Mouse (Mus musculus): Measurements from ENCODE around the gene Cfap157. TPM values are rescaled to one million over a fixed set of nuclear protein-coding genes. Genes with fewer than 3 reads are reported as not detected.

Cfap157 gene
- polyA plus RNA-seq, 1 experiment = 0.29 TPM

GRCm38 (mm10) chr2:32750199-32750598 is 34.0 kb downstream of the Cfap157 start:
- no peak for DNase-seq (ENCODE audit: low spot score)

- DNase-seq (ENCODE audit: low spot score) = no peak
Measured at GRCm38 (mm10) chr2:32749082-32749481, 35.1 kb downstream of the Cfap157 start.

- DNase-seq (ENCODE audit: low spot score) = no peak
Measured at GRCm38 (mm10) chr2:32744272-32744982, 39.8 kb downstream of the Cfap157 start.

- DNase-seq (ENCODE audit: low spot score) = no peak
Measured at GRCm38 (mm10) chr2:32742173-32742531, 42.1 kb downstream of the Cfap157 start.

GRCm38 (mm10) chr2:32741273-32742172 is 42.7 kb downstream of the Cfap157 start:
- no peak for DNase-seq (ENCODE audit: low spot score)

GRCm38 (mm10) chr2:32740916-32741272 is 43.3 kb downstream of the Cfap157 start, which contains the start of gene 6330409D20Rik:
Gene 6330409D20Rik (minus strand): TSS chr2:32741016.
- DNase-seq (ENCODE audit: low spot score) = no peak

- DNase-seq (ENCODE audit: low spot score) = no peak
Measured at GRCm38 (mm10) chr2:32739311-32739710, 44.9 kb downstream of the Cfap157 start.

- DNase-seq (ENCODE audit: low spot score) = no peak
Measured at GRCm38 (mm10) chr2:32737008-32737407, 47.2 kb downstream of the Cfap157 start.

- DNase-seq (ENCODE audit: low spot score) = no peak
Measured at GRCm38 (mm10) chr2:32736306-32736829, 47.9 kb downstream of the Cfap157 start.

GRCm38 (mm10) chr2:32734933-32735332 is 49.3 kb downstream of the Cfap157 start:
- no peak for DNase-seq (ENCODE audit: low spot score)

- DNase-seq (ENCODE audit: low spot score) = no peak
Measured at GRCm38 (mm10) chr2:32734480-32734879, 49.7 kb downstream of the Cfap157 start.

GRCm38 (mm10) chr2:32732695-32733094 is 51.5 kb downstream of the Cfap157 start:
- no peak for DNase-seq (ENCODE audit: low spot score)

GRCm38 (mm10) chr2:32731911-32732310 is 52.3 kb downstream of the Cfap157 start:
- no peak for DNase-seq (ENCODE audit: low spot score)

- no peak for DNase-seq (ENCODE audit: low spot score)
Measured at GRCm38 (mm10) chr2:32730854-32731253, 53.4 kb downstream of the Cfap157 start.

- no peak for DNase-seq (ENCODE audit: low spot score)
Measured at GRCm38 (mm10) chr2:32729547-32729946, 54.7 kb downstream of the Cfap157 start.

- DNase-seq (ENCODE audit: low spot score) = no peak
Measured at GRCm38 (mm10) chr2:32728463-32728862, 55.8 kb downstream of the Cfap157 start.

GRCm38 (mm10) chr2:32727435-32727834 is 56.8 kb downstream of the Cfap157 start:
- peak; percentile 56 for DNase-seq (ENCODE audit: low spot score)

Other genes starting within 250 kb of the Cfap157 start
- 17.1 and 25.9 TPM in 2 replicates for gene Fam102a, start 249.1 kb downstream of the Cfap157 start, polyA plus RNA-seq (2012; rRNA removed)
- gene Dpm2, start 213.6 kb downstream of the Cfap157 start, polyA plus RNA-seq (2012; rRNA removed) = 88.5 and 117 TPM in 2 replicates
- 0.08 TPM in 1 of 2 replicates, not detected in the other for gene Pip5kl1, start 209.6 kb downstream of the Cfap157 start, polyA plus RNA-seq (2012; rRNA removed)
- gene 9430097D07Rik, start 208.7 kb downstream of the Cfap157 start, polyA plus RNA-seq (2012; rRNA removed) = 0.07 TPM in 1 of 2 replicates, not detected in the other
- 13.3 and 16.1 TPM in 2 replicates for gene St6galnac4, start 197.3 kb downstream of the Cfap157 start, polyA plus RNA-seq (2012; rRNA removed)
- gene St6galnac6, start 184.7 kb downstream of the Cfap157 start, polyA plus RNA-seq (2012; rRNA removed) = 20.8 and 33.1 TPM in 2 replicates
- gene Ak1, start 162.7 kb downstream of the Cfap157 start, polyA plus RNA-seq (2012; rRNA removed) = 43.8 and 59.1 TPM in 2 replicates
- gene Eng, start 137.8 kb downstream of the Cfap157 start, polyA plus RNA-seq (2012; rRNA removed) = 59.8 and 73.9 TPM in 2 replicates
- gene Fpgs, start 80.3 kb downstream of the Cfap157 start, polyA plus RNA-seq (2012; rRNA removed) = 29.4 and 36.3 TPM in 2 replicates
- 112 and 151 TPM in 2 replicates for gene Cdk9, start 71.4 kb downstream of the Cfap157 start, polyA plus RNA-seq (2012; rRNA removed)
- gene Sh2d3c, start 63.4 kb downstream of the Cfap157 start, polyA plus RNA-seq (2012; rRNA removed) = 9.9 and 10.3 TPM in 2 replicates
- not detected in 2 replicates for gene 6330409D20Rik, start 43.4 kb downstream of the Cfap157 start, polyA plus RNA-seq (2012; rRNA removed)
- gene Tor2a, start 27.2 kb downstream of the Cfap157 start, polyA plus RNA-seq (2012; rRNA removed) = 42.9 and 53.7 TPM in 2 replicates
- 0.80 and 0.85 TPM in 2 replicates for gene Ttc16, start 8.8 kb downstream of the Cfap157 start, polyA plus RNA-seq (2012; rRNA removed)
- 8.6 and 10.4 TPM in 2 replicates for gene Ptrh1, start 8.6 kb downstream of the Cfap157 start, polyA plus RNA-seq (2012; rRNA removed)
- 15.8 and 19.8 TPM in 2 replicates for gene Stxbp1, start 62.8 kb upstream of the Cfap157 start, polyA plus RNA-seq (2012; rRNA removed)
- gene Fam129b, start 91.7 kb upstream of the Cfap157 start, polyA plus RNA-seq (2012; rRNA removed) = 99.6 and 102 TPM in 2 replicates
- 1,100 and 1,122 TPM in 2 replicates for gene Rpl12, start 177.1 kb upstream of the Cfap157 start, polyA plus RNA-seq (2012; rRNA removed)
- gene Lrsam1, start 177.2 kb upstream of the Cfap157 start, polyA plus RNA-seq (2012; rRNA removed) = 15.1 and 15.9 TPM in 2 replicates
- 21.0 and 21.5 TPM in 2 replicates for gene Slc2a8, start 197.7 kb upstream of the Cfap157 start, polyA plus RNA-seq (2012; rRNA removed)